Mouse (Mus musculus): ENCODE data around the gene B3galt6. TPM values are rescaled to one million over a fixed set of nuclear protein-coding genes. Genes with fewer than 3 reads are reported as not detected.
A peak's percentile ranks its signal among the peaks of the same experiment; 100 is the strongest.

Gene B3galt6
- polyA plus RNA-seq, 1 experiment, result 6.1 TPM

DNA sequence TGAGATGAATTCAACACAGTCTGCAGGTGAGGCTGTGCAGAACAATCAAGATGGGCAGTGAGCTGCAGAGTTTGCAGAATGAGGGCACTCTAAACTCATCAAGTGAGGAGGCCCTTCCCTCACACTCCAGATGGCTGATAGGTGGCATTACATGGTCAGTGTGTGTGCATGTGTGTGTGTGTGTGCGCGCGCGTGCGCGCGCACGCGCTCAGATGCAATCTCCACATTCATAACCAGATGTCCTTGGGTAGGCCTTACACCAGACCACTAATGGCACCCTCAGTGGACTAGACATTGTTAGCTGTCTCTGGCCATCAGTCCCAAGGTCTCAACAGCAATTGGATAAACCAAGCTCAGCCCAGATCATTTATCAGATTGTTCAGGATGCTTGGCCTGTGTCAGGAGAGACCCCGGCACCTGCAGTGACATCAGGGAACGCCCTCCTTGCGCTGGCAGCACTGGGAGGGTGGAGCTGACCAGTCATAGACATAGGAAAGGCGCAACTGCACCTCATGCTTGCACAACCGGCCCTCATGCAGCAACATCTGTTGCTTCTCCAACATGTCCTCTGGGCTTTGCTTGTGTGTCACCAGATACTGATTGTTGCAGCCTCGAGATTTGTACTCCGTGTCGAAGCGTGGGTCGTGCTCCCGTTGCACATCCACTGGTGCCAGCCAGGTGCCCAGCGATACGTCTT, 1.1 kb downstream of the B3galt6 start:
- DNase-seq (ENCODE audit: low spot score), result no peak

DNA sequence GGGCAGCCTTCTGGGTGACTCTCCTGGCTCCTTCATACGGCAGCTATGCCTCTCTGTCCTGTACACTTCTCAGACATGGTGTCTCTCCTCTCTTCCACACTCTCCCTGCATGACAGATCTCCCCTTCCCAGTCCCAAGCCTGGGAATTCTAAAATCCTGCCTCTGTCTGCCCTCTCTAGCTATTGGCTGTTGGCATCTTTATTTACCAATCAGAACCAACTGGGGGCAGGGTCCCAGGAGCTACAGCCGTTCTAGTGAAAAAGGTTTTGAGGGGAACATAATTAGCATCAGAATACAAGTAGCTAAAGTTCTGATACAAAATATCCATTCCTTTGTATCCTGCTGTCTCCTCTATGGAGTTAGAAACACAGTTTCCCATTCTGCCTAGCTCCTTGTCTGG, 8.7 kb downstream of the B3galt6 start:
- DNase-seq (ENCODE audit: low spot score), result no peak

DNA sequence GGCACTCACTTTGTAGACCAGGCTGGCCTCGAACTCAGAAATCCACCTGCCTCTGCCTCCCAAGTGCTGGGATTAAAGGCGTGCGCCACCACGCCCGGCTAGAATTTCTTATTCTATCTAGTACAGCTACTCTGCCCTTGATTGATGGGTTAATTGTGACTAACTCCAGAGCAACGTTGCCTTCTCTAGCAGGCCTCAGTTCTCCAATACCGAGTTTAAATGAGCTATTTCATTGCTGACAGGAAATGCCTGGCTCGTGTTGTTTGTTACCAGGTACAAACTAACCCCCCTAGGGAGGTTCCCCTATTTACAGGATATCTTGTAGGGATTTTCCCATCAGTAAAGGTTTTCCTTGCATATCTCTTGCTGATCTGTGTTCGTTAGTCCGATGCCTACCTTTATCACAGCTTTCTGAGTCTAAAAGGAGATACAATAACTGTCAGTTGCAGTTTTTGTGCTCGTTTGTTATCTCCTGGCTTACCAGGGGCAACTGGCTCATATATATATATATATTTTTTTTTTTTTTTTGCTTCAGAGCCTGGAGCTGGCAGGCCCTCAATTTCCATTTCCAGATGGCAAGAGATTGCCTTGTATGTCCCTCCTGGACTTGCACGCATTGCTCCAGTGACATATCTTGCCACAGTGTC, 10.9 kb downstream of the B3galt6 start:
- no peak for DNase-seq (ENCODE audit: low spot score)

DNA sequence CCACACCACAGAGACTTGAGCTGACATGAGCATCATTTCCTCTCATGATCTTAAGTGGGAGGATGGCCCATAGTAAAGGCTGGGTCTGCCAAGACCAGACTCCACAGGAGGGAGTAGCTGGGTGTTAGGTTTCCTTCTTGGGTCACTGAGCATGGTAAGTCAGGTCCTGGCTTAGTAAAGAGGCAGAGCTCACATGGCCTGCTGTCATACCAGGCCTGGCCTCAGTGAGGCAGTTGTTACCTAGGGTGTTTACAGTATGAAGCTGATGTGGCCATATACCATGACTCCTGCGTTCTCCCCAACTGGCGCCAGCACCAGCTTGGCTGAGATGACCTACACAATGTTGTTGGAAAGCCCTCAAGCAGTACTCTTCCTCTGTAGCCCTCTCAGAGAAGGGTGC, 19.2 kb downstream of the B3galt6 start:
- DNase-seq (ENCODE audit: low spot score), result no peak

DNA sequence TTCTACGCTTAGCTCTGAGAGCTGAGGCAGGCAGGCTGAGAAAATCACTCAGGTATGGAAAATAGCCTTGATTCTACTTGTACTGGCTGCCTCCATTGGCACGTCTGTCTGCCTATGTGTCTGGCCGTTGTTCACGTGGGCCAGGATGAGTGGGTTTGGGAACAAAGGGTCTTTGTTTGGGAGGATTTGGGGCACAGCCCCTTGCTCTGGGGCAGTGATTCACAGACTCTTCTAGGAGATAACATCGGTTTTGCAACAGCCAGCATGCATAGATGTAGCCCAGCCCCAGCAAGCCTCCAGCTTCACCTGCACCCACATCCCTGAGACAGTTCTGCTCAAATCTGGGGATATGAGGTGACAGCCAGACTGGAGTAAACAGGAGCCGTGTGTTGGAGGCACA, 19.8 kb downstream of the B3galt6 start:
- DNase-seq (ENCODE audit: low spot score), result no peak

DNA sequence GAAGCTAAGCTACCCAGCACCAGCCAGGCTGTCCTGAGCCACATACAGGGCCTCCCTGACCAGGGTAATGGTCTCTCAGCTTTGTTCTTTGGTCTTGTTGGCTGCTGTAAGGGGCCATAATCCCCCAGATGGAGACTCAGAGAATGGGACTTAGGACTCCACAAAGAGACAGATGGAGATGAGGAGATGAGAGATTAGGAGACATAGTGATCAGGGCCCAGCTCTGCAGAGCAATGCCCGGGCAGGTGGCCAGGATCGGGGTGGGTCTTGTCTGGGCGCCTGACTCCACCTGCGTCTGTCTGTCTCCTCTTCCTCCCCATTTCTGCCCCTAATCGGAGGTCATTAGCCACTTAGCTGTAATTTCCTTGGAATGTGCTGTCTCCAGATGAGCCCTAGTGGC, 22.2 kb downstream of the B3galt6 start:
- no peak for DNase-seq (ENCODE audit: low spot score)

DNA sequence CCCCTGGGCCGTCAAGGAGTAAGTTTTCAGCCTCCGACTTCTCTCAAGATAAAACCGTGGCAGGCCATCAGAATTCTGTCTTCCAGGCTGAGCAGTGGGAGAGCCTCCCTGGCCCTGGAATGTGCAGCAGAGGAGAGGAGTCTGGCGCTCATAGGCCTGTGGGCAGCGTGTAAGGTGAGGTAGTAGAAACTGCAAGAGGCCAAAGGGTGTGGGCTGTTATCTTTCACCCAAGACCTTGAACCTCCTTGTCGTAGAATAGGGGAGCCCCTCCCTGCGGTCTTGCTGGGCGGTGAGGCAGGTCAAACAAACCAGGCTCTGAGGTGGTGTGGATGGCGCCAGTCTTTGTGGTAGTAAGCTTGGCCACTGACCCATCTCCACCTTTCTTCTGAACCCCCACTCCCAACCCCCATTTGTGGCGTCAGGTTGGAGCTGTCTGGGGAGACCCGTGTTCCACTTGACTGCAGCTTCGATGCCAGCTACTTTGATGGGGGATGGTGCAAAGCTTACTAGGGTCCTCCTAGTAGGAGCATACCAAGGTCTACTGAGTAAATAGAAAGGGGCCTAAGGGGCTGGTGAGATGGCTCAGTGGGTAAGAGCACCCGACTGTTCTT, 23.3 kb downstream of the B3galt6 start:
- no peak for DNase-seq (ENCODE audit: low spot score)

DNA sequence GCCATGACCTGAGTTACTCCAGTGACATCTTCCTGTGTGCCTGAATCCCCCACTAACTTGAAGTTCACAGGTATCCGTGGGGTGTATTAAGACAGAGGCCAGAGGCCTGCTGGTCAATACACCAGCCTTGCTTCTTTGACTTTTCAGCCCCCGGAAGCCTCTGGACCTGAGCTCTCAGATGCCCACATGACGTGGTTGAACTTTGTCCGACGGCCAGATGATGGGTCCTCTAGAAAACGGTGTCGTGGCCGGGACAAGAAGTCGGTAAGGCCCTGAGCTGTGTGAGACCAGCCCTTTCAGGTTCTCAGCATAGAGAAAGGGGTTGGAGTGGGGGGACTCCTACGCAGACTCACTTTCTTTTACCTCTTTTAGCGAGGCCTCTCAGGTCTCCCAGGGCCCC, 28.1 kb downstream of the B3galt6 start:
- no peak for DNase-seq (ENCODE audit: low spot score)

DNA sequence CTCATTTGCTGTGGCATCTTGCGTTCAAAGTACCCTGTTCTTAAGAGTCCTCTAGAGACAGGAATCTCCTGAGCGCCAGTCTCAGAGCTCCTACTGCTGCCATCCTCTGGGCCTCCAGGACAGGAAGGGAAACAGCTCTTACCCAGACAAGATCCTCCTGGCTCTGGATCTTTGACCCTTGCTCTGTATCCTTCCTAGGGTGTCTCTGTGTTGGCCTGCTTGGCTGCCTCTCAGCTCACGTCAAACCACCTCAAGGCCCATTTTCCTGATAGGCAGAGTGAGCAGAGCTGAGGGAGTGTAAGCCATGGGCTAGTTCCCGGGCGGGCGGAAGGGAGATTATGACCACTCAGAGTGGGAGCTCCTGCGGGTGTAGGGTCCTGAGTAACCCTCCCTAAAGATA, 29.3 kb downstream of the B3galt6 start:
- DNase-seq (ENCODE audit: low spot score), result no peak

DNA sequence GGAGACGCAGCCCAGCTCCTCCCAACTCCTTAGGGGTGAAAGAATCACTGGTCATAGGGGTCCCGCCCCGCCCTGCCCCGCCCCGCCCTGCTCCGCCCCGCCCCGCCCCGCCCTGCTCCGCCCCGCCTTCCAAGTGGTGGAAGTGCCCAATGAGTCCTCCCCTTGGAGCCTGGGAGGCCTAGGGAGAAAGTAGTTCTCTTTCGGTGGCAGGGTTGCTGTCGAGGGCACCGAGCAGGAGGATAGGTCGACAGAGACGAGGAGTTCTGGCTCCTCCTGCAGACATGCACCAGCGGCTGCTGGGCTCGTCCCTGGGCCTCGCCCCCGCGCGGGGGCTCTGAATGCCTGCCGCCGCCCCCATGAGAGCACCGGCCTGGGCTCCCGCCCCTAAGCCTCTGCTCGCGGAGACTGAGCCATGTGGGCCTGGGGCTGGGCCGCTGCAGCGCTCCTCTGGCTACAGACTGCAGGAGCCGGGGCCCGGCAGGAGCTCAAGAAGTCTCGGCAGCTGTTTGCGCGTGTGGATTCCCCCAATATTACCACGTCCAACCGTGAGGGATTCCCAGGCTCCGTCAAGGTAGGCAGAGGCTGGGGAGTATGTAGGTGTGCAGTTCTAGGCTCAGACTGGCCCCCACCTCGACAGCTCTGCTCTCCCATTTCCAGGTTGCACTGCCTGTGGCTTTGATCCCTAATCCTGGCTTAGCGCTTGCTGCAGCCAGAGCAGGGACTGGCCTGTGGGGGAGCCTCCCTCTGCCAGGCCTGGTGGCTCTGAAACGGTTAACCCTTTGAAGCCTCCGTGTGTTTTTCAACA, 30.1 kb downstream of the B3galt6 start, which contains the start of gene C1qtnf12:
Gene C1qtnf12 (plus strand): TSS at position 152 of the 805 bp plus-strand sequence.
- DNase-seq (ENCODE audit: low spot score), result no peak

DNA sequence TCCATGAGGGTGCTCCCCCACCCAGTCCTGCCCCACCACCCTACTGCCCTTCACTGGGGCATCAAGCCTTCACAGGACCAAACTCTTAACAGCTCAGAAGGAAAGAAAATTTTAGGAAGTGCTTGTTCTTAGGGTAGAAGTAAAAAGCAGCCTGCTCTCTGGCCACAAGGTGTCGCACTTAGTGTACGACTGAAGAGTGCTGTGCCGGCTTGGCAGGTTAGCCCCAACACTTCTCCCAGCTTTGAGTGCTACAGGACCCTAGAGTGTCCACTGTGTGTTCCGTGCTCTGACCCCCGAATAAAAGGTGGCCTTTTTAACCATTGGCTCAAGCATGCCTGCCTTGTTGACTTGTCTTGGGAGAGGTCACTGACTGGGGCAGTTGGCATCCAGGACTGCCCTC, 33.2 kb downstream of the B3galt6 start:
- DNase-seq (ENCODE audit: low spot score), result no peak

DNA sequence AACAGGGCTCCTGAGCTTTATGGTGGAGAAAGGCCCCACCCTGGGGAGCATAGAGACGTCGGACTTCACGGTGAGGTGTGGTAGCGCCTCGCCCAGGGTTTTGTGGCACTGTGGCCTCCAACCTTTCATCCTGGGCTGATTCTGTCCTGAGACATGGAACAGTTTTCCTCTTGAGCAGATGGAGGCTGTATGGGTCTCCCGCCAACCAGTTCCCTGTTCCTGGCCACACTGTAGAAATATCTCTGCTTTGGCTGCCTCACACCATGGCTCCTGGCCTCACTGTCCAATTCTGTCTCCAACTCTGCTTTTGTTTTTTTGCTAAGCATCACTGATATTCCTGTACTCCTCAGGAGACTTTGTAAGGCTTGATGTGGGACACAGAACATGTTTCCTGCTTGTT, 37.0 kb downstream of the B3galt6 start:
- no peak for DNase-seq (ENCODE audit: low spot score)

DNA sequence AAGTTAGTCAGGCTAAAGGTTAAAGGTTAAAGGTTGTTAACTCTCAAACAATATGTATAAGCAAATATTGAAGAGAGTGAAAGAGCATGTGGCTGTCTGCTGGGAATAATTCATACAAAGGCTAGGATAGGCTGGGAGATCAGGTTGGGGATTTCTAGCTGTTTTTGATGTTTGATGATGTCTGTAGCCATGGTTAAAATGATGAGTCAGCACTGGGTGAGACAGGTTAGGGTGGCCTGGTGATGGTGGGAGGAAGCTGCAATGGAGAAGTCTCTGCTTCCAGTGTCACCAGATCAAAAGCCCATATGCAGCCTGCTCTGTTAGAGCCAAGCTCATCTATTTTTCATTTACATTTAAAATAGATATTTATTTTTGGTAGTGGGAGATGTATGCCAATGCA, 45.4 kb downstream of the B3galt6 start:
- DNase-seq (ENCODE audit: low spot score), result no peak

DNA sequence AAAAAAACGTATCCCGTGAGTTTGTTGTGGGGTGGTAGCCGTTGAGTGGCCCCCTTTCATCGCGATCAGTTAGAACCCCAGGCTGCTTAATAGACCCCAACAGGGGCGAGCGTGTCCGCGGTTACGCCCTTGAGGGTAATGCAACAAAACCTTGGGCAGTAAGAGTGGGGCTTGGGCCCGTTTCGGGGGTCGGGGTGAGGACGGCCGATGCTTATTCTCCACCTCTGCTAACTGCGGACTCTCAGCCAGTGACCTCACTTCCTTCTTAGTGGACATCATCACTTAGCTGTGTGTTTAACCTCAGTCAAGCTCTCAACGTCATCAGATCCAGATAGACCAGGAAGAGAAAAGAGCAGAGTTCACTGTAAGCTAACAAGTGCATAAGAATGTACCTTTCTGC, 48.2 kb downstream of the B3galt6 start:
- no peak for DNase-seq (ENCODE audit: low spot score)

DNA sequence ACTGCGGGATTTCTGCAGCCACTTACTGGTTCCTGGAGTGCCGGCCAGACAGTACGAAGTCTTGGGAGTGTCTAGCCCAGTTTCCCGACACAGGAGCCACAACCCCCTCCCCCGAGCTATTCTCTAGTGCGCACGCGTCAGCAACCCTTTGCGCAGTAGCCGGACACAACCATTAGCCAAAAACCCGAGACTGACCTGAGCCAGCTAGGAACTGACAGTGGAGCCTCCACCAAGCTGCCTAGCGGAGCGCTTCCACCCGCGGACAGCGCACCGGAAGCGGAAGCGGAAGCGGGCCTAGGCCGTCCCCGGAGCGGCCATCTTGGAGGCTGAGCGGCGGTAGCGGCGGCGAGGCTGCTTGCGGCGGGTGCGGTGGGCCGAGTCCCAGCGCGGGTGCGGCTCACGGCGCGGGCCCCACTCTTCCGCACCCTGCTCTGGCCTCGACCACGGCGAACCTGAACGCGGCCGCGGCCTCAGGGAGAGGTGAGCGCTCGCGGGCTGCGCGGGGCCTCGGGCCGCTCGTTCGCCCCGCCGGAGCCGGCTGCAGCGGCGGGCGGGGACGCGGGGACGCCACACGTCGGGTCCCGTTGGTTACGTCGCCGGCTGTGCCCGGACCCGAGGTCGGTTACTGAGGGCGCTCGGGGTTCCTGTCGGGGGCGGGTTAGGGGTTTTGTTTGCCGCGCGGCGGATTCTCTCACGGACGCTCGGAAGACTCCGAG, 48.8 kb downstream of the B3galt6 start, which contains the start of gene Ube2j2:
Gene Ube2j2 (plus strand): TSS at position 298 of the 716 bp plus-strand sequence.
- DNase-seq (ENCODE audit: low spot score), result peak; percentile 97

DNA sequence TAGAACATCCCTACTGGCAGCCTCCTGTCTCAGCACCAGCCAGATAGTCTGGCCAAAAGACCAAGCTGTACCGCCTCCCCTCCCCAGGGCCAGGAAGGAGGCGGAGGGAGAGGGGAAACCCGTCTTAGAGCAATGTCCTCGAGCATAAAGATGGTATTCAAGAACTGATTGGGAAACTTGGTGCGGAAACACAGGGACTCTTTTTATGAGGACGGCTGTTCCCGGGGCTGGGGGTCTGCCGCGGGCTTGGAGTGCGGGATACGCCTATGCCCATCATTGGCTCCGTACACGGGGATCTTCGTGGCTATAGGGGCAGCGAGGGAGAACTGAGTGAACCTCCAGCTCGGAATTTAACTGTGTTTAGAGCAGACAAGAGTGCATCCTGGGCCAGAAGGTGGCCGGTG, 49.4 kb downstream of the B3galt6 start:
- DNase-seq (ENCODE audit: low spot score), result no peak

Other genes with a start within 250 kb of the B3galt6 start
- 63.3 and 74.8 TPM in 2 replicates for gene Atad3a, start 231.6 kb downstream of the B3galt6 start, polyA plus RNA-seq (2012; rRNA removed)
- 29.3 and 32.1 TPM in 2 replicates for gene Vwa1, start 218.0 kb downstream of the B3galt6 start, polyA plus RNA-seq (2012; rRNA removed)
- 0.91 and 0.93 TPM in 2 replicates for gene Tmem88b, start 206.8 kb downstream of the B3galt6 start, polyA plus RNA-seq (2012; rRNA removed)
- gene Ankrd65, start 202.2 kb downstream of the B3galt6 start, polyA plus RNA-seq (2012; rRNA removed), result 0.81 and 0.93 TPM in 2 replicates
- gene Mrpl20, start 189.8 kb downstream of the B3galt6 start, polyA plus RNA-seq (2012; rRNA removed), result 78.0 and 96.4 TPM in 2 replicates
- gene Ccnl2, start 180.2 kb downstream of the B3galt6 start, polyA plus RNA-seq (2012; rRNA removed), result 161 and 233 TPM in 2 replicates
- 110 and 122 TPM in 2 replicates for gene Aurkaip1, start 161.4 kb downstream of the B3galt6 start, polyA plus RNA-seq (2012; rRNA removed)
- gene Mxra8, start 153.0 kb downstream of the B3galt6 start, polyA plus RNA-seq (2012; rRNA removed), result 377 and 402 TPM in 2 replicates
- gene Dvl1, start 145.2 kb downstream of the B3galt6 start, polyA plus RNA-seq (2012; rRNA removed), result 58.9 and 76.5 TPM in 2 replicates
- 0.91 and 1.3 TPM in 2 replicates for gene Tas1r3, start 129.3 kb downstream of the B3galt6 start, polyA plus RNA-seq (2012; rRNA removed)
- gene Cptp, start 123.2 kb downstream of the B3galt6 start, polyA plus RNA-seq (2012; rRNA removed), result 17.1 and 18.5 TPM in 2 replicates
- 26.5 and 32.3 TPM in 2 replicates for gene Ints11, start 123.1 kb downstream of the B3galt6 start, polyA plus RNA-seq (2012; rRNA removed)
- 43.7 and 55.5 TPM in 2 replicates for gene Pusl1, start 100.9 kb downstream of the B3galt6 start, polyA plus RNA-seq (2012; rRNA removed)
- 23.7 and 29.2 TPM in 2 replicates for gene Acap3, start 100.8 kb downstream of the B3galt6 start, polyA plus RNA-seq (2012; rRNA removed)
- 55.1 and 63.4 TPM in 2 replicates for gene Ube2j2, start 48.8 kb downstream of the B3galt6 start, polyA plus RNA-seq (2012; rRNA removed)
- 27.5 and 29.9 TPM in 2 replicates for gene C1qtnf12, start 30.3 kb downstream of the B3galt6 start, polyA plus RNA-seq (2012; rRNA removed)
- 75.8 and 106 TPM in 2 replicates for gene Sdf4, start 223 bp upstream of the B3galt6 start, polyA plus RNA-seq (2012; rRNA removed)
- gene Tnfrsf4, start 21.2 kb upstream of the B3galt6 start, polyA plus RNA-seq (2012; rRNA removed), result 3.0 and 3.9 TPM in 2 replicates
- gene Tnfrsf18, start 33.5 kb upstream of the B3galt6 start, polyA plus RNA-seq (2012; rRNA removed), result 2.1 and 3.4 TPM in 2 replicates
- 16.3 and 18.2 TPM in 2 replicates for gene Ttll10, start 66.8 kb upstream of the B3galt6 start, polyA plus RNA-seq (2012; rRNA removed)
- gene 9430015G10Rik, start 117.3 kb upstream of the B3galt6 start, polyA plus RNA-seq (2012; rRNA removed), result 19.0 and 22.4 TPM in 2 replicates
- gene Rnf223, start 137.9 kb upstream of the B3galt6 start, polyA plus RNA-seq (2012; rRNA removed), result 2.7 and 3.5 TPM in 2 replicates
- 124 and 139 TPM in 2 replicates for gene Agrn, start 204.8 kb upstream of the B3galt6 start, polyA plus RNA-seq (2012; rRNA removed)
- gene Isg15, start 208.2 kb upstream of the B3galt6 start, polyA plus RNA-seq (2012; rRNA removed), result 15.0 and 15.6 TPM in 2 replicates
- gene AW011738, start 210.7 kb upstream of the B3galt6 start, polyA plus RNA-seq (2012; rRNA removed), result 3.0 and 3.1 TPM in 2 replicates
- gene Perm1, start 223.2 kb upstream of the B3galt6 start, polyA plus RNA-seq (2012; rRNA removed), result 0.10 and 0.18 TPM in 2 replicates
- gene Plekhn1, start 242.2 kb upstream of the B3galt6 start, polyA plus RNA-seq (2012; rRNA removed), result 86.6 and 88.2 TPM in 2 replicates
- gene Noc2l, start 243.4 kb upstream of the B3galt6 start, polyA plus RNA-seq (2012; rRNA removed), result 57.9 and 67.2 TPM in 2 replicates

Data from urinary bladder, adult 2 months (tissue).